Mouse (Mus musculus) E14TG2a.4 (cell line): ENCODE data around the gene Maco1.

Experiments
- CTCF ChIP-seq: conservative IDR thresholded peaks from 2 replicates; pipeline ENCODE4 v1.5.1; 2014; ENCODE audit warnings: low read length
- POU5F1 ChIP-seq: IDR thresholded peaks from 2 replicates; pipeline ENCODE4 v1.6.1; 2014; ENCODE audit warnings: low read length, borderline replicate concordance

- TF ChIP-seq CTCF (no peak), POU5F1 (no peak)
These were observed 17.7 kb downstream of the Maco1 start for GRCm38 (mm10) chr4:134835486-134835885.
